Comparison of ENCODE assay signal across 8 mouse cellular contexts in the genomic region with DNA sequence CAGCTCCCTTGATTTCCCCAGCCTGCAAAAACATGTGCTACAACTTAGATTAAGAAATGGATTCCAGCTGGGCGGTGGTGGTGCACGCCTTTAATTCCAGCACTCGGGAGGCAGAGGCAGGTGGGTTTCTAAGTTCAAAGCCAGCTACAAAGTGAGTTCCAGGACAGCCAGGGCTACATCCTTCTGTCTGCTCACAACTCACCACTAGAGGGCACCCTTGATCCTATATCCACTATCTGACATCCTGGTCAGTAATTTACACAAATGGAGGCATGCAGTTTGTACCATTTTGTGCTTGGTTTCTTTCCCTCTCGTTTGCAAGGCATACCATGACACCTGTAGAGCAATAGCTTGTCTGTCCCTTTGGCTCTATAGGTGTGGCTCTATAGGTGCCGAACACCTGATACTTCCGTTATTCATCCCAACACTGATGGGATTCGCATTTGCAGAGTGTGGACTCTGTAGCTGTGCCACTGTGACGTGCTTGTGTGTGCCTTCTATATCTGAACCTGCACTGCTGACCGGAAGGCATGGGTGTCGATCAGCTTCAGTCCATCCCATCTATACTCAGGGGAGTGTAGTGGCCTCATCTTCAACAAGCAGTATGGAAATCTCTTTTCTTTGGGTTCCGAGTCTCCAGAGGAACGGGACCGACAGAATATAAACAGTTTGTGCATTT.
DNase-seq lines count a peak whose midpoint lies in the region; ATAC-seq and TF ChIP-seq lines count a peak whose summit lies in the region.

No protein-coding gene starts in this region.

- H3K4me1 ChIP-seq in heart, postnatal 0 days (ENCODE audit: control insufficient read depth, insufficient read depth), result 0 out of 2 replicates have a peak, but pooled peaks cover 6% of the 10 kb centered on the region
- no peaks in the 10 kb centered on the region for H3K4me1 ChIP-seq in lung, adult 2 months (ENCODE audit: control insufficient read depth, insufficient read depth, low read length)
- peaks cover 3% of the 10 kb centered on the region for H3K4me1 ChIP-seq in neural tube, embryonic 15.5 days

- H3K4me3 ChIP-seq in heart, postnatal 0 days (ENCODE audit: low read depth, low read length), result no peak overlapping the region
- no peak overlapping the region for H3K4me3 ChIP-seq in lung, adult 2 months (replicated peaks; ENCODE audit: extremely low read depth, low read depth, low read length)
- no peak overlapping the region for H3K4me3 ChIP-seq in neural tube, embryonic 15.5 days (replicated peaks)

- H3K4me2 ChIP-seq in heart, postnatal 0 days (ENCODE audit: low read depth, low read length), result no peak overlapping the region
- no peak overlapping the region for H3K4me2 ChIP-seq in neural tube, embryonic 15.5 days

- peak; percentile 47 to 66 for DNase-seq in CD8-positive naive resting alpha-beta T cell, adult 2 months (ENCODE audit: low read depth in 2 of 2, low spot score in 2 of 2)
- DNase-seq in adrenal gland, adult 18-20 months (ENCODE audit: low spot score in 2 of 2), result peak; percentile 61 to 63
- DNase-seq in embryo, embryonic 11 days, result peak; percentile 85
- peak; percentile 67 for DNase-seq in heart, postnatal 0 days (ENCODE audit: low spot score)
- DNase-seq in kidney, postnatal 36 days, result peak; percentile 77 to 84
- DNase-seq in lung, adult 2 months, result peak; percentile 41
- peak; percentile 74 for DNase-seq in thymus, postnatal 14 days

- no peak for TF ChIP-seq EP300 in heart, postnatal 0 days (IDR thresholded peaks at IDR 0.05; ENCODE audit: low read depth)

- peak; percentile 92 for TF ChIP-seq CTCF in heart, postnatal 0 days (IDR thresholded peaks at IDR 0.05; ENCODE audit: low read depth)
- peak; percentile 57 for TF ChIP-seq CTCF in lung, adult 2 months (IDR thresholded peaks at IDR 0.05; ENCODE audit: insufficient read depth, low read length)

- H3K27ac ChIP-seq in heart, postnatal 0 days (ENCODE audit: low read depth), result no peak overlapping the region
- H3K27ac ChIP-seq in neural tube, embryonic 15.5 days (replicated peaks), result no peak overlapping the region

- 62% methylated on average over 13 of the region's 13 CpGs for WGBS in heart, postnatal 0 days
- WGBS in lung, adult 2 months, result 70% methylated on average over 13 of the region's 13 CpGs
- 68% methylated on average over 13 of the region's 13 CpGs for WGBS in neural tube, embryonic 15.5 days

- no peaks in the 10 kb centered on the region for H3K9me3 ChIP-seq in heart, postnatal 0 days (replicated peaks; ENCODE audit: control insufficient read depth, low read length)
- H3K9me3 ChIP-seq in neural tube, embryonic 15.5 days (replicated peaks), result no peaks in the 10 kb centered on the region

- no peak for ATAC-seq in heart, postnatal 0 days (ENCODE audit: insufficient read depth, low read depth)
- ATAC-seq in neural tube, embryonic 15.5 days (ENCODE audit: low FRiP score), result peak; percentile 60; the same call in 1 of the 2 replicates

- no peak for TF ChIP-seq POLR2A in lung, adult 2 months (IDR thresholded peaks at IDR 0.05; ENCODE audit: borderline replicate concordance, extremely low read depth, low read depth, low read length)

- no peak overlapping the region for H3K9ac ChIP-seq in heart, postnatal 0 days (replicated peaks; ENCODE audit: low read depth, low read length)
- no peak overlapping the region for H3K9ac ChIP-seq in neural tube, embryonic 15.5 days (replicated peaks)

- no peaks in the 10 kb centered on the region for H3K36me3 ChIP-seq in heart, postnatal 0 days (replicated peaks; ENCODE audit: control insufficient read depth, insufficient read depth, low read length)
- H3K36me3 ChIP-seq in neural tube, embryonic 15.5 days, result no peaks in the 10 kb centered on the region

- H3K27me3 ChIP-seq in heart, postnatal 0 days (ENCODE audit: control insufficient read depth, insufficient read depth, low read length), result no peaks in the 10 kb centered on the region
- no peaks in the 10 kb centered on the region for H3K27me3 ChIP-seq in neural tube, embryonic 15.5 days (replicated peaks)
